Mouse (Mus musculus): ENCODE results near the gene Rhobtb3. TPM values are rescaled to one million over a fixed set of nuclear protein-coding genes. Genes with fewer than 3 reads are reported as not detected.
"Not testable (repeated sequence)": the region's sequence is repeated elsewhere in the genome, so short reads cannot be mapped to it uniquely, and the experiment has no call there.

Gene Rhobtb3
- total RNA-seq, 2 experiments from 2014 or later: 8.2 to 8.8 TPM

- no peak for DNase-seq
Measured at GRCm38 (mm10) chr13:75845519-75846166, 98.1 kb downstream of the Rhobtb3 start.

DNA sequence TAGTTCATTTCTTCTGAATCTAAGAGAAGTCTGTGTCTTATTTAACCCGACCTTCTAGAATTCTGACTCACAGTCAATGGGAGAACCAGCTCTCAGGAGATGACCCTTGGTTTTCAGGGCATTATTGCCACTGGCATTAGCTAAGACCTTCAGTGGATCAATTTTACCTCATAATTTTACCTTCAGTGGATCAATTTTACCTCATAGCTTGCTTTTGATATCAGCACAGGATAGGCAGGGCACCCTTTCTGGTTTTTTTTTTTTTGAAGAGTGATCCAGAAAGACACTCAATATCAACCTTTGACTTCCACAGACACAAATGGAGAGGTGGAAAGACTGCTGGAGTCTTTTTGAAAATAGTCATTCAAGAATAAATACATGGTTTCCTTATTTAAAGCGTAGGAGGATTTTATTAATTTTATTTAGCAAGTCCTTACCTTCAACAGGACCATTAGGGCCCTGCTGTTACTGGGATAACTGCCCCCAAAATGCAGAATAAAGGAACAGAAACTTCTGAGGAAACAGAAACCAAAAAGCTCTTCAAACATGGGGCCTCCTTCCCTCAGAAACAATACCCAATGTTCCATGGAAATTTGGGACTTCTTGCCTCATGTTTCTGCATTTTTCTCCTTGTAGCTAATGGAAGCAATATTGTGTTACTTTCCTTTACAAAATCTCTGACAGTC, 98.7 kb downstream of the Rhobtb3 start:
- DNase-seq: no peak

DNA sequence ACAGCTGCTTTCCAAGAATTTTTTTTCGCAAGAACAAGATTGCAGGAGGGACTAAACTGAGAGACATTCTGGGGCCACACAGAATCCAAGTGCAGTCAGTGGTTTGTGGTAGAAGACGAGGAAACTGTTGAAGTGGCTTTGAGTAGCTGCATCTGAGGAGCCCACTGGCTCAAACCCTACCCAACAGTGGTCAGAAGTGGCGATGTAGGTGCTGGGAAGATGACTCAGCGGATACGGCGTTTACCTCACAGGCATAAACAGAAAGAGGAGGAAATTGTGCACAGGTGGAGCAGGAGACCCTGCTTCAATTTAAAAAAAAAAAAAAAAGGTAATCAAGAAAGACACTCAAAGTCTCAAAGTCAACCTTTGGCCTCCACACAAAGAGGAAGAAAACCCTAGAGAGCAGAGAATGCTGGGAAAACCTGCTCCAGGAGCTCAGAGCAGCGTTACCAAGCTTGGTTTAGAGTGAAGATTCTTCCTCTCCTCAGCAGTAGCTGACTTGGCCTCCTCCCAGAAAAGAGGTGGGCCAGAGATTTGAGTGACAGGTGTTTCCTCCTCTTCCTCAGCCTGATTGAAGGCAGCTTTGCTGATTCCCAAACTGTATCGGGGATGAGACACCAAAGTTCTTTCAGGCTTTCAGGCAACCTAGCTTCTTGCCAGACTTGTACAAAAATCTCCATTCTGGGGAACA, 99.6 kb downstream of the Rhobtb3 start:
- DNase-seq: no peak

DNA sequence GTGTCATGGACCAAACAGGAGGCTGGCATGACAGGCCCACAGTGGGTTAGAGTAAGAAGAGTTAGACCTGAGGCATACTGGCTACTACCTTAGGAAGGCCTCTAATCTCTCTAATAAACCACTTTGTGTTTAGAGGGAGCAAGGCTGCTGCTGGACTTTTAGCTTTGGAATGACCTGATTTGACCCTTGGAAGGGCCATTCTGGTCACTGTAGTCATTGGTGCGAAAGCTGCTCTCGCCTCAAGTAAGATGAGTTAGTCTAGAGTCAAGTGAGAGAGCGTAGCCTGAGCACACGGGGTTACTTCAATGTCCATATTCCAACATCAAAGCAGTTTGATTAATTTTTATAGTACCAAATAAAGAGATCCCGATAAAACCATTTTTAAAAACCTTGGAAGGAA, 100.4 kb downstream of the Rhobtb3 start:
- no peak for DNase-seq

GRCm38 (mm10) chr13:75841950-75842349, 101.8 kb downstream of the Rhobtb3 start:
- DNase-seq: no peak

GRCm38 (mm10) chr13:75840752-75841285, 102.9 kb downstream of the Rhobtb3 start:
- DNase-seq: peak in 1 of 2 experiments; percentile 16

- peak; percentile 81 to 83 for DNase-seq
Measured at GRCm38 (mm10) chr13:75839719-75840481, 103.8 kb downstream of the Rhobtb3 start, which contains the start of gene Glrx. Gene Glrx, plus strand, starts transcription at chr13:75839868.

DNA sequence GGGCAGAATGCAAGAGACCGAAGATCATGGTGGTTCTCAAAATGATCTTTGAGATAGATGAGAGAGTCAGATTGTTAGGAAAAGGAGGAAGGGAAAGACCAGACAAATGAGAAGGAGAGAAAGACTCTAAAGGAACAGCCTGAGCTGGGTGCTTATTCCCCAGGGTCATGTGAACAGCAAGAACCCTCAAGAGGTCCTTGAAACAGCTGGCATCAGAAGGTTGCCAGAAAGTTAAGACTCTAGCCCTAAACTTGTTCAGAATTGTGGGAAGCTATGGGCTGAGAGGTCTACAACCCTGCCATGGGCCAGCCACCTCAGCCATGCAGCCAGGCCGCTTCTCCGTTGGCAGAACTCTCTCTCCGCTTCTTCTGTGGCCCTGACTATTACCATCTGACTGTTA, 105.2 kb downstream of the Rhobtb3 start:
- DNase-seq: no peak

GRCm38 (mm10) chr13:75835461-75835860, 108.3 kb downstream of the Rhobtb3 start:
- no peak for DNase-seq

GRCm38 (mm10) chr13:75833499-75833898, 110.2 kb downstream of the Rhobtb3 start:
- DNase-seq: peak in 1 of 2 experiments; percentile 23

DNA sequence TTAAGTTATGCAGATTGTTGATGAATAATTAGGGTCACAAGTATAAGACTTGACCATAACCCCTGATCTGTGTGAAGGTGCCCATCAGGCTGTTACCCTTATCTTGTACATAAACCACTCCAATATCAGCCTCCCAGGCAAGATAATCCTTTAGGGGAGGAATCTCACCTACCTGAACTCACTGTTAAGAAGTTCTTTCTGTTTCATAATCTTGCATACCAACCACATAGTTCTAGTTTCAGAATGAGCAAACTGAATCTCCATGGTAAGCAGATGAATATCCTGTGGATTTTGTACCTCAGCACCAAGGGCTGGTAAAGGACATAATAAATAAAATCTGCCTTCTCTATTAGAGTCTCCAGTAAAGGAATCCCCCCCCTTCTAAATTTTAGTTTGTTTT, 111.0 kb downstream of the Rhobtb3 start:
- DNase-seq: no peak

GRCm38 (mm10) chr13:75831710-75832109, 112.0 kb downstream of the Rhobtb3 start:
- no peak for DNase-seq

DNA sequence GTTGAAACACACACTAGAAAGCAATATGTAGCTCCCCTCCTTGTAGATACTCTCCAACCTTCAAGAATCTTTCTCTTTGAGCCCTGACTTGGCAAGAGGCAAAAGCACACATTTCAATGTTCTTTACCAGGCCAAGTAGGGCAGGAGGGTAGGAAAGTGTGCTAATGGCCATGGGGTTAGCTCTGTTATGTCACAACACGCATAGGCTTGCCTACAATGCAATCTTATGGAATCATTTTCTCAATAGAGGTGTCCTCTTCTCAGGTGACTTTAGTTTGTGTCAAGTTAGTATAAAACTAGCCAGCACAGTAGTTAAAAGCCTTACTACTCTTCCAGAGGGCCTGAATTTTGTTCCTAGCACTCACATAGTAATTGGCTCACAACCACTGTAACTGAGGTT, 113.0 kb downstream of the Rhobtb3 start:
- DNase-seq: no peak

DNA sequence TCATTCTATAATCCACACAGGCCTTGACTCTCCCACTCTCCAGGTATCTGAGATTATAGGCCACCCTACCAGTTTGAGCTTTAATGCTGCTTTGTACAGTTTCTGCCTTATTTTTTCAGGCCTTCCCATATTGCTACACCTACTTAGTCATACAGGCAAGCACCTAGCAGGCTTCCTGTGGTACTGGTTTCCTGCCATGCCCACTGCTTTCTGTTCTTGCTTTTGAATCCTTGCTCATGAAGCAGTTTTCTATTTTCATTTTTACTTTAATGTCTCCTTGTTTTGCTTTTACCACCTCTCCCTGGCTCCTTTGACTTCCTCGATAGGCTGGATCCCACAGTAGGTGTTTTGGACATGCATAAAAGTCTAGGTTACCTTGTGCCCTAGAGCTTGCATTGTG, 118.3 kb downstream of the Rhobtb3 start:
- no peak for DNase-seq

DNA sequence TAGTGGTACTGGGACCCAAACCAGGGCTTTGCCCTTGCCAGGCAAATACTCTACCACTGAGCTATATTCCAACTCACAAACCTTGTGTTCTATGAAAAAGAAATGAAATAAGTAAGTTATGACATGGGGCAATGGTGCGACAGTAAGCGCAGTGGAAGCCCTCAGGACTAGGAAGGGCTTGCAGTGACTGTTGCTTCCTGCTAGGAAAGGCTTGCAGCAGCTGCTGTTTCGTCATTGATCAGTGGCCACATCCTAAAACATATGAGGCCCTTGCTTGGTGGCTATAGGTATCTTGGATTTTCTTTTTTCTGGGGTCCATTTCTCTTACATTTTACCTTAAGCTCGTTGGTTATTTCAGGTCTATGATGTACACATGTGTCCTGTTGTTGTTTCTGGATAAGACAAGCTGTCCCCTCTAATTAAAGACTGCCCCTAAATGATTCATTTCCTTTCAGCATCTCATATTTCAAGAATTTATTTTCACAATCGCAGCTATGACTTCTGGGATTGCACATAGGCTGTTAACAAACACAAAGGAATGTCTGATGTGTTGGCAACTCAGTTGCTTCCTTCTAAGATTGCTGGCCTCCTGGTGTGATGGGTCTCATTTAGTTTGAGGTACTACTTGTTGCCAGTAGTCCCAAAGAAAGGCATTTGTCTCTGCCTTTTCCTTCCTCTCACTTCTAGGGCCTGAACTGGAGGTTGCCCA, 119.0 kb downstream of the Rhobtb3 start:
- no peak for DNase-seq

DNA sequence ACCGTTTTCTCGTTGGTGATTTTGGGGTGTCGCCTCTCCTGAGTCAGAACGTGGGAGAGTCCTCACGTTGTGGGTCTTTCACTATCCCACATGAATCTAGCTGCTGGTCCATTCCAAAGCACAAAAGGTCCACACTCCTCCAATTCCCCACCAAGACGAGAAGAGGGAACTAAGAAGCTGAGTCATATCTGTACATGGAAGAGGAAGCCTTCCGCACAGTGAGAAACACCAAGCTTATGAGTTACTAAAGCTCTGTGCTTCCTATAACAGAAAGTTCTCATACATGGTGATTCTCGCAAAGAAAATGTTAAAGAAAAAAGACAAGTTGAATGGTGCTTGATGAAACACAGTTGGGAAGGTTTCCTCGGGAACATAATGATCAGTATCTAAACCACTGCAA, 120.5 kb downstream of the Rhobtb3 start:
- DNase-seq: no peak

GRCm38 (mm10) chr13:75822366-75822765, 121.4 kb downstream of the Rhobtb3 start:
- not testable (repeated sequence) for DNase-seq

GRCm38 (mm10) chr13:75819898-75820297, 123.8 kb downstream of the Rhobtb3 start:
- DNase-seq: no peak
